8 mouse cellular contexts compared by ENCODE assay signal in genomic region chr11:109610046-109610794, GRCm38 (mm10). TPM values are rescaled to one million over a fixed set of nuclear protein-coding genes. Genes with fewer than 3 reads are reported as not detected.
DNase-seq lines count a peak whose midpoint lies in the region; ATAC-seq and TF ChIP-seq lines count a peak whose summit lies in the region.

No protein-coding gene starts in this region.

- peak overlapping the region; percentile 87 for H3K9ac ChIP-seq in heart, embryonic 16.5 days (ENCODE audit: low read length)
- peak overlapping the region; percentile 78 for H3K9ac ChIP-seq in limb, embryonic 12.5 days (replicated peaks)

- WGBS in heart, embryonic 10.5 days: 18% methylated on average over 9 of the region's 9 CpGs
- WGBS in heart, embryonic 16.5 days: 23% methylated on average over 9 of the region's 9 CpGs
- 11% methylated on average over 9 of the region's 9 CpGs for WGBS in limb, embryonic 12.5 days
- WGBS in small intestine, adult 2 months: 7% methylated on average over 9 of the region's 9 CpGs

- peak overlapping the region; percentile 84 for H3K4me3 ChIP-seq in heart, embryonic 10.5 days
- peak overlapping the region; percentile 90 for H3K4me3 ChIP-seq in G1E (ENCODE audit: low read depth, low read length)
- H3K4me3 ChIP-seq in heart, embryonic 16.5 days (ENCODE audit: low read length): peak overlapping the region; percentile 81
- H3K4me3 ChIP-seq in limb, embryonic 12.5 days (replicated peaks): peak overlapping the region; percentile 79
- H3K4me3 ChIP-seq in small intestine, adult 2 months (ENCODE audit: low read depth, low read length): peak overlapping the region; percentile 81

- no peaks in the 10 kb centered on the region for H3K36me3 ChIP-seq in heart, embryonic 10.5 days
- peaks cover 6% of the 10 kb centered on the region for H3K36me3 ChIP-seq in G1E (replicated peaks)
- no peaks in the 10 kb centered on the region for H3K36me3 ChIP-seq in heart, embryonic 16.5 days (ENCODE audit: control insufficient read depth, insufficient read depth)
- H3K36me3 ChIP-seq in limb, embryonic 12.5 days: no peaks in the 10 kb centered on the region
- no peaks in the 10 kb centered on the region for H3K36me3 ChIP-seq in small intestine, adult 2 months (ENCODE audit: control insufficient read depth, insufficient read depth, low read length)

- peaks cover 36% of the 10 kb centered on the region for H3K4me1 ChIP-seq in heart, embryonic 10.5 days
- H3K4me1 ChIP-seq in G1E (ENCODE audit: insufficient read depth, low read depth, low read length): peaks cover 50% of the 10 kb centered on the region
- peaks cover 28% of the 10 kb centered on the region for H3K4me1 ChIP-seq in heart, embryonic 16.5 days (ENCODE audit: control insufficient read depth, insufficient read depth, low read length)
- H3K4me1 ChIP-seq in limb, embryonic 12.5 days (replicated peaks): peaks cover 12% of the 10 kb centered on the region
- no peaks in the 10 kb centered on the region for H3K4me1 ChIP-seq in small intestine, adult 2 months (ENCODE audit: control insufficient read depth, insufficient read depth, insufficient read length, low read length)

- DNase-seq in heart, embryonic 10.5 days (ENCODE audit: low spot score): no peak
- no peak for DNase-seq in heart, postnatal 25 days (ENCODE audit: low spot score)
- no peak for DNase-seq in G1E (ENCODE audit: low spot score)
- DNase-seq in thymus, adult 18-20 months: no peak
- DNase-seq in adrenal gland, adult 2 months: no peak

- H3K9me3 ChIP-seq in heart, embryonic 10.5 days: no peaks in the 10 kb centered on the region
- H3K9me3 ChIP-seq in G1E (replicated peaks): no peaks in the 10 kb centered on the region
- H3K9me3 ChIP-seq in heart, embryonic 16.5 days (replicated peaks; ENCODE audit: control insufficient read depth, low read length): no peaks in the 10 kb centered on the region
- H3K9me3 ChIP-seq in limb, embryonic 12.5 days: no peaks in the 10 kb centered on the region

- no peak for TF ChIP-seq CTCF in G1E (IDR thresholded peaks at IDR 0.05; ENCODE audit: low read depth, low read length)
- no peak for TF ChIP-seq CTCF in small intestine, adult 2 months (IDR thresholded peaks at IDR 0.05; ENCODE audit: extremely low read depth, insufficient read length, insufficient replicate concordance, low read depth, low read length)

- peak overlapping the region; percentile 94 for H3K27ac ChIP-seq in heart, embryonic 10.5 days
- H3K27ac ChIP-seq in heart, embryonic 16.5 days (ENCODE audit: low read length): peak overlapping the region; percentile 88
- peak overlapping the region; percentile 87 for H3K27ac ChIP-seq in limb, embryonic 12.5 days
- peak overlapping the region; percentile 41; the same call in 1 of the 2 replicates for H3K27ac ChIP-seq in small intestine, adult 2 months (ENCODE audit: insufficient read depth, low read depth, low read length)

- ATAC-seq in G1E (ENCODE audit: extremely low read depth, insufficient number of reproducible peaks, low FRiP score, poor library complexity, severe bottlenecking): no peak
- ATAC-seq in heart, embryonic 16.5 days (replicated peaks; ENCODE audit: extremely low read depth, insufficient read depth, low FRiP score): no peak
- no peak; the same call in 1 of the 2 replicates for ATAC-seq in limb, embryonic 12.5 days (ENCODE audit: insufficient number of reproducible peaks, insufficient read depth, low FRiP score, low TSS enrichment, low read depth)

- peak overlapping the region; percentile 84 for H3K4me2 ChIP-seq in heart, embryonic 16.5 days (ENCODE audit: low read depth, low read length)
- peak overlapping the region; percentile 80 for H3K4me2 ChIP-seq in limb, embryonic 12.5 days

- no peaks in the 10 kb centered on the region for H3K27me3 ChIP-seq in heart, embryonic 10.5 days (ENCODE audit: insufficient read depth, poor library complexity, severe bottlenecking)
- no peaks in the 10 kb centered on the region for H3K27me3 ChIP-seq in G1E (ENCODE audit: insufficient read depth, low read length)
- H3K27me3 ChIP-seq in heart, embryonic 16.5 days (ENCODE audit: control insufficient read depth, insufficient read depth, low read length): no peaks in the 10 kb centered on the region
- H3K27me3 ChIP-seq in limb, embryonic 12.5 days: no peaks in the 10 kb centered on the region
- H3K27me3 ChIP-seq in small intestine, adult 2 months (ENCODE audit: control insufficient read depth, insufficient read depth, low read length): no peaks in the 10 kb centered on the region

- TF ChIP-seq POLR2A in small intestine, adult 2 months (IDR thresholded peaks at IDR 0.05; ENCODE audit: low read depth, low read length): no peak

- intact Hi-C loops in heart, postnatal 25 days (cut with DNase I): loop anchor here (10.0 kb wide), 1 partner anchor 165 kb away; no protein-coding TSS in a partner anchor

RNA-seq across cellular contexts. Expression of gene Wipi1, which starts 1.5 kb away (rescaled TPM):
- polyA plus RNA-seq in heart, embryonic 10.5 days (2016; fragmentation: Nextera tagmentation; extraction: Ambion mirVana): 29.8 and 38.8 TPM in 2 replicates
- total RNA-seq in heart, postnatal 25 days (2021): 100 to 1,000 TPM; 105 to 107 TPM
- total RNA-seq in G1E (2014; fragmentation: Nextera tagmentation) (14.0 and 15.0 TPM in 2 replicates), G1E (2017) (4.8 and 5.0 TPM in 2 replicates)
- polyA plus RNA-seq in G1E (2012): 12.6 and 15.4 TPM in 2 replicates
- 51.6 and 55.3 TPM in 2 replicates for polyA plus RNA-seq in heart, embryonic 16.5 days (2015; fragmentation: Nextera tagmentation; extraction: Ambion mirVana)
- polyA plus RNA-seq in limb, embryonic 12.5 days (2016; fragmentation: Nextera tagmentation; extraction: Ambion mirVana): 40.6 and 41.0 TPM in 2 replicates
- 5.4 and 6.7 TPM in 2 replicates for polyA plus RNA-seq in small intestine, adult 2 months (2012; rRNA removed)
- total RNA-seq in adrenal gland, adult 2 months (2021): 10 to 100 TPM; 35.4 to 38.6 TPM
- 14.8 and 22.1 TPM in 2 replicates for polyA plus RNA-seq in adrenal gland, adult 2 months (2012; rRNA removed)

RNA-seq across cellular contexts. Expression of gene Prkar1a, which starts 39.0 kb away (rescaled TPM):
- polyA plus RNA-seq in heart, embryonic 10.5 days (2016; fragmentation: Nextera tagmentation; extraction: Ambion mirVana): 365 and 443 TPM in 2 replicates
- 100 to 1,000 TPM; 330 to 341 TPM for total RNA-seq in heart, postnatal 25 days (2021)
- total RNA-seq in G1E (2014; fragmentation: Nextera tagmentation): 116 and 134 TPM in 2 replicates
- 83.6 and 85.6 TPM in 2 replicates for total RNA-seq in G1E (2017)
- 74.6 and 74.8 TPM in 2 replicates for polyA plus RNA-seq in G1E (2012)
- 455 and 485 TPM in 2 replicates for polyA plus RNA-seq in heart, embryonic 16.5 days (2015; fragmentation: Nextera tagmentation; extraction: Ambion mirVana)
- polyA plus RNA-seq in limb, embryonic 12.5 days (2016; fragmentation: Nextera tagmentation; extraction: Ambion mirVana): 359 and 372 TPM in 2 replicates
- polyA plus RNA-seq in small intestine, adult 2 months (2012; rRNA removed): 22.8 and 40.8 TPM in 2 replicates
- total RNA-seq in adrenal gland, adult 2 months (2021): 100 to 1,000 TPM; 372 to 393 TPM
- 164 and 197 TPM in 2 replicates for polyA plus RNA-seq in adrenal gland, adult 2 months (2012; rRNA removed)

Comparison
In these comparisons a context has a peak if more than half of its experiments do, and no peak if none do; other contexts are left out.
1. H3K27ac ChIP-seq: peak in every context shown above with its lines; median percentile 94 in heart, embryonic 10.5 days; 88 in heart, embryonic 16.5 days; 87 in limb, embryonic 12.5 days; 41 in small intestine, adult 2 months.